Mouse (Mus musculus): ENCODE results near the gene Lefty1.
"Not testable (repeated sequence)": the region's sequence is repeated elsewhere in the genome, so short reads cannot be mapped to it uniquely, and the experiment has no call there.

Gene Lefty1

GRCm38 (mm10) chr1:180952808-180953207 lies 18.0 kb downstream of the Lefty1 start:
- no peak for DNase-seq (ENCODE audit: low read depth, low spot score)

DNA sequence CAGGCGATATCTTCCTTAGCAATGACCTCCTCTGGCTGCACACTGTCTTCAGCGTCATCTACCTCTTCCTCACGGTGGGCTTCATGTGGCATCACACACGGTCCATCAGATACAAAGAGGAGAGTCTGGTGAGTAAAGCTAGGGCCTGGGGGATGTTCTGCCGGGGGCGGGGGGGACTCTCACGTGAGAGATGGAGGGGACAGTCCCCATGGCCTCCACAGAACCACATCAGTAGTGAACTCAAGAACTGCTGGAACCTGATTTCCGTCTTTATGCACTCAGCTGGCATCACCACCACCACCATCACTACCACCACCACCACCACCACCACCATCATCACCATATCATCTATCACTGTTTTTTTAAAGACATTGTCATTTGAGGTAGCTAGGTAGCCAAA lies 21.6 kb downstream of the Lefty1 start:
- peak; percentile 42 for DNase-seq (ENCODE audit: low read depth, low spot score)

GRCm38 (mm10) chr1:180956973-180957381 lies 22.2 kb downstream of the Lefty1 start:
- DNase-seq (ENCODE audit: low read depth, low spot score): no peak

DNA sequence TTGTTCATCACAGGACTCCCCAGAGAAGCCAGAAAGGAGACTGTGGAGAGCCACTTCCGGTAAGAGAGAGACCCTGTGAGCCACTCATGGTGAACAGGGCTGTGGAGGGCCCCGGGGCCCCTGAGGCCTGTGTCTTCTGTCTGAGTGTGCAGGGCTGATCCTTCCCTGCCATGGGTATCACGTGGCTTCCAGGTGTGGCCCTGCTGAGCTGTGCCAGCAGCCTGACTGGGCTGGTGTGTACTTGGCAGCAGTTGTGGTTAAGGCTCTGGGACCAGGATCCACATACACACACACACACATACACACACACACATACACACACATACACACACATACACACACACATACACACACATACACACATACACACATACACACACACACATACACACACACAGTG lies 23.2 kb downstream of the Lefty1 start:
- no peak for DNase-seq (ENCODE audit: low read depth, low spot score)

GRCm38 (mm10) chr1:180958797-180959196 lies 24.0 kb downstream of the Lefty1 start:
- no peak for DNase-seq (ENCODE audit: low read depth, low spot score)

DNA sequence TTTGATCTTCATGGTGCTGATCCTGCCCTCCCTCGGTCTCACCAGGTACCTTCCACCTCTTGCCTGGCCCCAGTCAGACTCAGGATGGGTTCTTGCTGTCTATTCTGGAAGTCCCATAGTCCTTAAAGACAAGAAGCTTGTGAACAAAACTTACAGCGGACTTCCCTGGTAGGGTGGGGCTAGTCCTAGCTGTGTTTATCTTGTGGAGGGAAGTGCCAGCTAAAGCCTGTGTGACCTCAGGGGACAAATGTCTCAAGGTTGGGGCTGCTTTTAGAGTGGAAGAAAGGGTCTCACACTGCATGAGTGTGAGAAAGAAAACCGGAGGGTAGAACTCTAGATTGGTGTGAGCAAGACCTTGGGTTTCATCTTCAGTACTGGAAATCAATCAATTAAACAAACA lies 31.0 kb downstream of the Lefty1 start:
- no peak for DNase-seq (ENCODE audit: low read depth, low spot score)

GRCm38 (mm10) chr1:180966542-180966941 lies 31.7 kb downstream of the Lefty1 start:
- DNase-seq (ENCODE audit: low read depth, low spot score): no peak

DNA sequence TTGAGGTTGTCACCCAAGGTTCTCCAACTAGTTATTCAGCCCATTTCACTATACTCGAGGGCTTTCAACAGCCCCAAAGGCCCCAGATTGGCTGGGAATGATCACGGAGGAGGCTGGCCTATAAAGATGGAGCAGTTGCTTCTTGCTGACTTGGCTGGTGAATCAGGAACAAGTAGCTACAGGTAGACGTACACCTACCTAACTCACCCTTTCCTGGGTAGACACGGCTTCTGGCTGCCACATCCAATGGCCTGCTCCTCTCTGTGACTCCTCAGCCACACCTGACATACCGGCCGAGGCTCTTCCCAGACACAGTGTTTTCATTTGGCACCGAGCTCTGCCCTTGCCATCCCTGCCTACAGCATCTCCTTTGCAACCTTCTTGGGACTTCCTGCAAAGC lies 32.4 kb downstream of the Lefty1 start:
- DNase-seq (ENCODE audit: low read depth, low spot score): no peak

DNA sequence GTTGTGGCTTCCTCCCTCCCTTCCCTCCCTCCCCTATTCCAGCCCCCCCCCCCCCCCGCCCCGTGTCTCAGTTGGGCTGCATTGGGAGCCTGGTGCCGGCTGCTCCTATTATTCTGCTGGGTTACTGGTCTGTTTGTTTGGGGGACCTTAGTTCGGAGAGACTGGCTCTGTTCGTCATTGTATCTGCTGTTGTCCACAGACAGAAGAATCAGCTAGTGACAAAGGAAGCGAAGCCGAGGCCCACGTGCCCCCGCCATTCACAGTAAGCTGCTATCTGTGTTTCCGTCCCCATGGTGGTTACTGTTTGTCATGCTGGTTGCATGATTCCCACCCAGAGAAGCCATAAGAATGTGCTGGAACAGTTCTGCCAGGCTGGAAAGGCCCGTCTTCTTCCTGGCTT lies 38.1 kb downstream of the Lefty1 start:
- no peak for DNase-seq (ENCODE audit: low read depth, low spot score)

DNA sequence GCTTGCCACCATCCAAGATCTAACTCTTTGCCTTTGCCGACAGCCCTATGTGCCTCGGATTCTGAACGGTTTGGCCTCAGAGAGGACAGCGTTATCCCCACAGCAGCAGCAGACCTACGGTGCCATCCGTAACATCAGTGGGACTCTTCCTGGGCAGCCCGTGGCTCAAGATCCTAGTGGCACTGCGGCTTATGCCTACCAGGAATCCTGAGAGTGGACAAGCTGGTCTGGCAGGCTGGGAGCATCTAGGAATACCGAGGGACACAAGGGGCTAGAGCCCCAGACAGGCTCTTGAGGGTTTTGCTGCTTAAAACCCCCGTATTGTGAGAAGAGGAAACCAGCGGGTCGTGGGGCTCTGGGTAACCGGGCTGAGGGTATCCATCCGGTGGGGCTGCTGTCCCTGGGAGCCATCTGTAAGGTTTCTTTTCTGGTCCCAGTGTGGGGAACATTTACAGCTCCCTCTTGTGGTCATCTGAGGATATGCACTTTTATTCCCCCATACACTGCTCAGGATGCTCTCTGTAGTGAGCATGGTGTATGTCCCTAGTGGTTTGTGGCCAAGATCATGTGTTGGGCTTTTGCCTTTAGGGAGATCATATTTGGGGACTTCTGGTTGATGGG lies 39.4 kb downstream of the Lefty1 start:
- peak; percentile 74 for DNase-seq (ENCODE audit: low read depth, low spot score)

DNA sequence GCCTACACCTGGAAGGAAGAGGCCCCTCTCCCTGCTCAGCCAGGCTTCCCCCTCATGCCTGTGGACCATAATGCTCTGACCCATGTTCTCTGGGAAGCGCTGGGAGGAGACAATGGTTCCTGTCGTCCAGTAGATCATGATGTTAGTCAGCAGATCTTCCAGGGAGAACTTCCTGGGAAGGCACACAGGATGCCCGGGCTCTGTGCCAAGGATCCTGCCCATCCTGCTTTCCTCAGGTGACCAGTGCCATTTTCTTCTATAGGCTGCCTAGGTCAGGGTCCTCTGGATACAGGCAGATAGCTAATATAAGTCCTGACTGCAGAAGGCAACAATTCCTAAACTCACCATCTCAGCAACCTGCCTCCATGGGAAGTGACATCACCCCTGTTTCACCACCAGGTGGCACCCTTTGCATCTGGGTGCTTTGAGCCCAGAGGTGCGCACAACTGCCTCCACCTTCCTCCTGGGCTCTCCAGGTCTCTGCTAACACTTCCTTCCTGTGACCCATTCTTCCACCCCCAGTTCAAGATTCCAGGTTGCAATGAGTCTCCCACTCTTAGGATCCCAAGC lies 41.4 kb downstream of the Lefty1 start:
- peak; percentile 81 for DNase-seq (ENCODE audit: low read depth, low spot score)

DNA sequence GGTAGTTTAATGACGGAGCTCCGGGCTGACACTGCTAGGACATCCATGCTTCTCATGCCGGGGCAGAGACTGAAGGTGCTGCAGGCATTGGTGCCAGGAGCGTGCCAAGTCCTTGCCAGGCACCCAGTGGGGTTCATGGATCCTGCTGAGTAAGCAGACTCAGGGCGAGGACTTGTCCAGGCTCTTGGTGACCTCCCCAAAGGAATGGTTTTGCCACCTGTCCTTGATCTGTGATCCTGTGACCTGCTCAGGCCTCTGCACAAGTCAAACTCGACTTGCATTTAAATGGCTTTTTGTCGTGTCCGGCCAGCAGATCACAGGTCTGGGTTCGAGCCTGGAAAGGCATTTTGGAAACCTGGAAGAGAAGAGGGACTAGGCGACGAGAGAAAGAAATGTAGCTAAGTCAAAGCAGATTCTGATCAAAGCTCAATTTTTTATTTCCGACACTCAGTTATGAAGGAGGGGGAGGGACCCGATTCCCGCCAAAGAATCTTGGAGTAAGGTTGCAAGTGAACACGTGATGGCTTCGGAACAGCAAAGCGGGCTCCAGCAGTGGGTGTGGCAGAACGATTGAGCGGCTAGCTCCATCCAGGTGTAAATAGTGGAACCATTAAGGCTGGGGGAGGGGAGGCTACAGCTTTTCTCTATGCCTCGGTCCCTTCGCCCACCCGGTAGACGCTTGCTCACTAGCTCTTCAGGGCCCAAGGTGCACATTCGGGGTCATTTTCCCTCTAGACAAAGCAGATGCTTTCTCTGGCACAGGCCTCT lies 44.8 kb downstream of the Lefty1 start:
- DNase-seq (ENCODE audit: low read depth, low spot score): no peak

DNA sequence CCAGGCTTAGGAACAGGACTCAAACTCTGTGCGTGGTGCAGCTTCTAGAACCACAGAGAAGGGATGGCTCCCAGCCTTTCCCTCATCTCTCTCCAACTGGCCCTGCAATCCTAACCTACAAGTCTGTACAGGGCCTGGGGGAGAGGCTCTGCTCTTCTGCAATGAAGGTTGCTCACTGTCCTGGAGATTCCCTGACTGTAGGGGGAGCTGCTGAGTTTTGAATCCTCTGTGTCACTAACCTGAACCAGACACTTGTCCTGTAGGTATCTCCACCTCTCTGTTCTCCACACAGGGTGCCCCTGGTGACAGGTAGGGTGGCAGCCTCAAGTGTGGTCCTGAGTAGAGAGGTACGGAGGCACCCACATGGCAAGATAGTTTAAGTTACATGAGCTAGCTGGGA lies 45.6 kb downstream of the Lefty1 start:
- DNase-seq (ENCODE audit: low read depth, low spot score): peak; percentile 52

DNA sequence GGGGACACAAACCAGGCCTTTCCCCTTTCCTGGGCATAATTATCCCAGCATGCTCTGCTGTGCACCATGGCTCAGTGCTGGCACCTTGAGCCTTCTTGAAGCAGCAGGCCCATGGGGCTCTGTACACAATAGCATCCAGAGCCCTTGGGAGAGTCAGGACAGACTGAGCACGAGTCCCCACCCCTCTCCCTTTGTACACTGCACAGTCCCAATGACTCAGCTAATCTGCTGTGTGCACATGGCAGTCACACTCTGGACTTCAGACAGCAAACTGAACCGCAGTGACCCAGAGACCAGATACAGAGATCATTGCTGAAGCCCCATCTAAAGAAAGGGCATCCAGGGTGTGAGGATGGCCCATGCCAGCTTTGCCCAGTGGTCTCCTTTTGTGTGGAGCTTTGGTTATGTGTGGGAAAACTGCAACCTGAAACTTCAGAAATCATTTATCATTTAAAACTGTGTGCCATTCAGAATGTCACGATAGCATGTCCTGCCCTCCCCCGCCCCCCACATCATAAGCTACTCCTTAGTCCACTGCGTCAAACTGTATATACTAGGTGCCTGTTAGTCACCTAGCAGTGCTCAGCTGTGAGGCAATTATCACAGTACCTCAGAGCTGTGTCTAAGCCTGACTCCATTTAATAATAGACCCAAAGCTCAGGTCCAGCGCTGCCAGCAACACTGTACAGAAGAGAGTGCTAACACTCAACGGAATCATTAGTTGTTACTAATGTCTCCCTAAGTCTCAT lies 46.6 kb downstream of the Lefty1 start:
- not testable (repeated sequence) for DNase-seq (ENCODE audit: low read depth, low spot score)

DNA sequence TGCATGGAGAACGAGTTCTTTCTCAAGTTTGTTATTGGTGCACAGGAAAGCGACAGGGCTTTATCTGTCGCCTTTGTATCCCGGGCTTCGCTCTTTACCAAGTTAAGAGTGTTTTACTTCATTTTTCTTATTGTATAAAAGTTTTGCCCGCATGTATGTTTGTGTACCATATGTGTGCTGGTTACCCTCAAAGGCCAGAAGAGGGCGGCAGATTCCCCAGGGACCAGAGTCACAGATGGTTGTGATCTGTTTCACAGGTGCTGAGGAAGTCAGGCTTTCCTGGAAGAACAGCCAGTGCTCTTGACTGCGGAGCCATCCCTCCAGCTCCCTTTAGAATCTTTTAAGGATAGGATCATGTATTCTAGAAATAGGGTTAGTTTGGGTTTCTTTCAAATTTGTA lies 51.9 kb downstream of the Lefty1 start:
- no peak for DNase-seq (ENCODE audit: low read depth, low spot score)

DNA sequence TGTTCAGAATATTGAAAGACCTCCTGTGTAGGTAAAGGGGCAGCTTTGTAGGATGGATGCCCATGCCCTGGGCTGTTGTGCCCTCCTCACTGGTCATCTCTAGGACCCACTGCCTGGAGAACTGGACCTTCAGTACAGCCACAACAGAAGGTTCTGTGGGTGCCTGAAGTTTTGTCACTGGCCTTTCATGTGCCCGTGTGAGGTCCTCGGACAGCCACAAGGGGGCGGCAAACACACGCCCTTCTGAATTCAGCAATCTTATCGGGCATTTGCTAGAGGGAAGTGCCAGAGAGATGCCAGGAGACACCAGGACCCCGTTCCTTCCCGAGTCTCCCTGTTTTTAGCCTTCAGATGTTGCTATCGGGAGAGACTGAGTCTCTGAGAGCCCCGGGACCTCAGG lies 52.9 kb downstream of the Lefty1 start:
- DNase-seq (ENCODE audit: low read depth, low spot score): peak; percentile 88

Data from CD4-positive, CD25-positive, alpha-beta regulatory T cell, adult 2 months (primary cell).